Mouse (Mus musculus) heart, postnatal 0 days (tissue): ENCODE measurements around the gene Tmem181a.
"Not testable (repeated sequence)": the region's sequence is repeated elsewhere in the genome, so short reads cannot be mapped to it uniquely, and the experiment has no call there.

Source experiments
- CTCF ChIP-seq: IDR thresholded peaks from 2 replicates; pipeline ENCODE4 v1.5.1; 2016; ENCODE audit warnings: antibody characterized with exemption, control low read depth, low read depth
- EP300 ChIP-seq: IDR thresholded peaks from 2 replicates; pipeline ENCODE4 v1.6.1; 2016; ENCODE audit warnings: antibody characterized with exemption, low read depth

DNA sequence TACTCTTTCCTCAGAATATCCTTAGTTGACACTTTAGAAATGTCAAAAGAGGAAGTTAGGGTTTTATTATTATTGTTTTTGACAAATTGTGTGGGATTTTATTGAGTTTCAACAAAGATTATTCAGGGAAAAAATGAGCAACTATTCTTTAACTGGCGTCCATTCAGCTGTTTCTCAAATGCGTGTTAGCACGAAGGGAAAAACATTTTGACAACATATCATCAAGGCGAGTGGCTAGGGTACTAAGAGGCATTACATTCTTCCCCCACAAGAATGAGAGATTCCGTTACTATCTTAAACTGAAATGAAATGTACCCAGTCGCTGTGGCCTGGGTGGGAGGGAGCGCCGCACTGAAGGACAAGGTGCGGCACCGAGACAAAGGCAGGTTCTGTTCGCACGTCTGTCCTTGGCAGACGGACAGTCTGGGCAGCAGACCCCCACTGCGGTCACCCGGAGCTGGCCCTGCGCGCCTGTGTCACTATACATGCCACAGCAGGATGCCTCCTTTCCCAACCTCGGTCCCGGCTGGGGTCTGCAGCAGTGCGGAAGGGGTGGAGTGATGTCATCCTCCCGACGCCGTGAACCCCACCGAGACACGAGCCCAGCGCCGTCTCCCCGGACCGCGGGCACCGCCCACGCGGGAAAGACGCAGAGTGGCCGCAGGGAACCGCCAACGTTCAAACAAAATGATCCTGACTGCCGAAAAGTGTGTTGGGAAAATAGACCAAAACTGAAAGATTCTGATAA lies 59.9 kb downstream of the Tmem181a start:
- TF ChIP-seq CTCF, EP300: not testable (repeated sequence)
